Mouse (Mus musculus): ENCODE data around the gene Tamm41.

The Tamm41 gene

DNA sequence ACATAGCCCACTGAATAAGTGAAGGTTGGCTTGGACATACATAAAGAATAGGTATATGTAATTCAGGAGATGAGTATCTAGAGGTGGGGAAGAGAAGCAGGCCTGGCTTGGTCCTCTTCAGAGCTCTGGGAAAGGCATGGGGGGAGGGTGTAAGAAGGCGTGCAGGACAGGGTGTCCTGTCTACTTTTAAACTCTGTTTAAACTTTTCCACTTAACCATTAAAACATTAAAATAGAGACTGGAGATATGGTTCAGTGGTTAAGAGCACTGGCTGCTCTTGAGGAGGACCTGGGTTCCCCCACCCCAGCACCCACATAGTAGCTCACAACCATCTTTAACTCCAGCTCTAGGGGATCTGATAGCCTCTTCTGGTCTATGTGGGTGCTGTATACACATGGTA is 64.7 kb downstream of the Tamm41 start:
- no peak for DNase-seq (ENCODE audit: low spot score)

- no peak for DNase-seq (ENCODE audit: low spot score)
Measured at GRCm38 (mm10) chr6:114970895-114971294, 66.8 kb downstream of the Tamm41 start.

- DNase-seq (ENCODE audit: low spot score) = no peak
Measured at GRCm38 (mm10) chr6:114970386-114970785, 67.3 kb downstream of the Tamm41 start.

- peak; percentile 53 for DNase-seq (ENCODE audit: low spot score)
Measured at GRCm38 (mm10) chr6:114969213-114970120, 68.2 kb downstream of the Tamm41 start, which contains the start of gene Vgll4. Gene Vgll4 (minus strand): TSS chr6:114969994.

DNA sequence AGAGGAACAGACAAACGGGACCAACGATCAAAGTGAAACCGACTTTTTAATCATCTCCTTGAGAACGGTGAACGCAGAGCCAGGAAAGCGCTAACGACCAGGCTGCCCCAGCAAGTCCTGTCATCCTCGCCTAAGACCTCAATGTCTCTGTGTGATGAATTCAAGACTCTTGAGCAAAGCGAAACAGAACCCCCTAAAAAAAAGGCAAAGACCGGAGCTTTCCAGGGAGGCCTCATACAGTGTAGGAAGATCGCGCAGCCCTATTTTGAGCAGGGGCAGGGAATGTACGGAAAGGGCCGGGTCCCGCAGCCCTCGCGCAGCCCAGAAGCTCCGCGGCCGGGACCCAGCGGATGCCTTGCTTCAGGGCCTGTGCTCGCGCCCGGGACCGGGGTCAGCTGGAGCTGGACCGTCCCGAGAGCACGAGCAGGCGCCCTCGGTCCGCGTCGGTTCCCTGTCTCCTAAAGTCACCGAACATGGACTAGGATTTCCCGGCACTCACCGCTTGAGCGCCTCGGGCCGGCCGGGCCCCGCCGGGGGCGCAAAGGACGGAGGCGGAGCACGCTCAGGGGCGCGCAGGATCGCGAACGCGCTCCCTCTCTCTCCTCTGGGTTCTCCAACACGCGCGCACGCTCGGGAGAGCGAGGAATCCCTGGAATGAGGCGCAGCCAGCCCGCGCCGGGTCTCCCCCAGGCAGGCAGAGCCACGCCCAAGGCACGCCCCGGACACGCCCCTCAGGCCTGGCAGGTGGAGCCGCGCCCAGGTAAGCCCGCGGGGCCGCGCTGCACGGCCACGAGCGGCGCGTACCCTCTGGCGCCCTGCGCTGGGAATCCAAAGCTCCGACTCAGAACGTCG is 69.1 kb downstream of the Tamm41 start:
- DNase-seq (ENCODE audit: low spot score) = peak; percentile 85

GRCm38 (mm10) chr6:114967623-114968022 is 70.1 kb downstream of the Tamm41 start:
- DNase-seq (ENCODE audit: low spot score) = no peak

DNA sequence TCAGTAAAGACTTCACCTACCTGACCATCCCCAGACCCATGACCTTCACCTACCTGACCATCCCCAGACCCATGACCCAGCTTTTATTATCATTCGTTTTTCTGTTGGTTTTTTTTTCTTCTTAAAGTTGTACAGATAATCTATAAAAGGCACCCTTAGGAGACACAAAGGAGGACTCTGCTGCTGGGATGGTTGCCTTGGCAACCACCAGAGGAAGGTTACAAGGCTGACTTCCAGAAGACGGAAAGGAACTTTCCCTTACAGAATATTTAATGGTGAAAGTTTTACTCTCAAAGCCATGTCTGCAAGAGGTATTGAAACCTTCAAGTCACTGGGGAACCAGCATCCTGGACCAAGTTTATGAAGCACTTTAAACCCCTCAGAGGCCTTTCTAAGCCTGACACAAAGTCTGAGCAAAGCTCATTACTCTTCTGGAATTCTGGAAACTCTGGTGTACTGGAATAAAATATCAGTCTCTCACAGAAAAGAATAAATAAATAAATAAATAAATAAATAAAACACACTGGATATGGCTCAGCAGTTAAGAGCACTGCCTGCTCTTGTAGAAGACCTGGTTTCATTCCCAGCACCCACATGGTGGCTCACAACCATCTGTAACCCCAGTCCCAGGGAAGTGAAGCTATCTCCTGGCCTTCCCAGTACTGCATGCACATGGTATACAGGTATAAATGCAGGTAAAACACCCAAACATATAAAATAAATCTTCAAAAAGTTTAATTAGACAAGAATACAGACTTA is 71.1 kb downstream of the Tamm41 start:
- no peak for DNase-seq (ENCODE audit: low spot score)

DNA sequence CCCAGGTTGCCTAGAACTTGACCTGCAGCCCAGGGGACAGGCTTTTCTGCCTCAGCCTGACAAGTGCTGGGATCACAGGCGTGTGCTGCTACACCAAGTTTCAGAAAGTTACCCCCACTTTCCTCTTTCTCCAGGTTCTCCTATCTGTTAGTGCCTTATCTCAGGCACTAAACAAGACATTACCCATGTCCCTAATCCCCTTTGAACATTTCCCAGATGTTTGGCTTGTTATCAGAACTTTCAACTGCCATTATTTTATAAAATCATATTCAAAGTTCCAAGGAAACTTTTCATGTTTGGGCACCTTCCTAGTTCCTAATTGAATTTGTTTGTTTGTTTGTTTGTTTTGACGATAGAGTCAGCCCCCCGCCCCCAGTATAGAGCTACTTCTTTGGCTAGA is 71.9 kb downstream of the Tamm41 start:
- no peak for DNase-seq (ENCODE audit: low spot score)

DNA sequence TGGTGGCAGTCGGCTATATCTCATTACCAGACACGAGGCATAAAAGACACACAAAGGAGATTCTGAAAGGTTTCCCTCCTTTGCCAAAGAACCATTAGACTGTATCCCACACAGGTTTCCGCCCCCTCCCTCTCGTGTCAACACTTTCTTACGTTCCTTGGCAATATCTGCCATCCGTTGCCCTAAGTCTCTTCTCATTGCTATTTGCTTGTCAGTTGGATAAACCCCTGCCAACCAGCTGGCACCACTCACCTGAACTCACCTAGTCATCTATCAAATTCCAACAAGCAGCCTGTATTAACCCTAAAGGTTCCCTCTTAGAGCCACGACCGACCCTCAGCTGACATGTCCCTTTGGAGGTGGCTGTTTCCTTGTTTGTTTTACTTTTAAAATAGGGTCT is 72.3 kb downstream of the Tamm41 start:
- no peak for DNase-seq (ENCODE audit: low spot score)

GRCm38 (mm10) chr6:114964235-114964634 is 73.4 kb downstream of the Tamm41 start:
- no peak for DNase-seq (ENCODE audit: low spot score)

GRCm38 (mm10) chr6:114963636-114964035 is 74.0 kb downstream of the Tamm41 start:
- DNase-seq (ENCODE audit: low spot score) = no peak

- DNase-seq (ENCODE audit: low spot score) = no peak
Measured at GRCm38 (mm10) chr6:114961276-114962068, 76.2 kb downstream of the Tamm41 start.

- DNase-seq (ENCODE audit: low spot score) = no peak
Measured at GRCm38 (mm10) chr6:114959012-114959398, 78.7 kb downstream of the Tamm41 start.

DNA sequence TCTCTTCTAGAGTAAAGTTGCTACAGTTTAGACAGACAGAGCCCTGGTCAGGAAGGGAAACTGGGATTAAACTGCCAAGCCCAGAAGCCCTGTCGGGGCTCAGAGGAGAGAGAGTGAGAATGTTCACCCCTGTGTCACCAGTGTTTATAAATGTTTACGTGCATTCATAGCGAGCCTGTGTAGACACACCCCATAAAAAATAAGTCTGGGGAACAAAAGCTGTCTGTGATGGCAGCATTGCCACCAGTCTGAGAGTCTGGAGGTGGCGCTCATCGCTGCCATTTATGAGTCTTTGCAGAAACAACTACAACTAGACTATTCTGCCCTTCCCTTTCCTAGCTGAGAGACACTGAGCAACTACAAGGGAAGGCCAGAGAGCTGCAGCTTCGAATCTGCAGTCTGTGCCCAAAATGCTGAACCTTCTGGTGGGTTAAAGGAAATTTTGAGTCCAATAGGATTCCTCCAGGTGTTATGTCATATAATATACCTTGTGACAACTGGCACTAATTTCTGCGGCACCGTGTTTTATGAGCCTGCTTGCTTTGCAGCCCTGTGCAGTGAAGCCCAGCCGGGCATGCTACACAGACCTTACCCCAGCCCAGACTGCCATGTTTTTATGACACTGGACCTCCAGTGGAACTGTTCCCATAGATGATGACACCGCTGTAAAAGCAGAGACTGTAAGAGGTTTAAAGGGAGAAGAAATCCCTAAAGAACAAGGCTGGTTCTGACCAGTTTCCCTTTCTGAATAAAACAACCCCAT is 79.2 kb downstream of the Tamm41 start:
- no peak for DNase-seq (ENCODE audit: low spot score)

GRCm38 (mm10) chr6:114957756-114958155 is 79.9 kb downstream of the Tamm41 start:
- no peak for DNase-seq (ENCODE audit: low spot score)

- DNase-seq (ENCODE audit: low spot score) = no peak
Measured at GRCm38 (mm10) chr6:114954496-114954895, 83.2 kb downstream of the Tamm41 start.
